Mouse (Mus musculus): Measurements from ENCODE around the gene Dnajb14. TPM values are rescaled to one million over a fixed set of nuclear protein-coding genes. Genes with fewer than 3 reads are reported as not detected.

Gene Dnajb14
- total RNA-seq (2023) = 4.6 TPM

DNA sequence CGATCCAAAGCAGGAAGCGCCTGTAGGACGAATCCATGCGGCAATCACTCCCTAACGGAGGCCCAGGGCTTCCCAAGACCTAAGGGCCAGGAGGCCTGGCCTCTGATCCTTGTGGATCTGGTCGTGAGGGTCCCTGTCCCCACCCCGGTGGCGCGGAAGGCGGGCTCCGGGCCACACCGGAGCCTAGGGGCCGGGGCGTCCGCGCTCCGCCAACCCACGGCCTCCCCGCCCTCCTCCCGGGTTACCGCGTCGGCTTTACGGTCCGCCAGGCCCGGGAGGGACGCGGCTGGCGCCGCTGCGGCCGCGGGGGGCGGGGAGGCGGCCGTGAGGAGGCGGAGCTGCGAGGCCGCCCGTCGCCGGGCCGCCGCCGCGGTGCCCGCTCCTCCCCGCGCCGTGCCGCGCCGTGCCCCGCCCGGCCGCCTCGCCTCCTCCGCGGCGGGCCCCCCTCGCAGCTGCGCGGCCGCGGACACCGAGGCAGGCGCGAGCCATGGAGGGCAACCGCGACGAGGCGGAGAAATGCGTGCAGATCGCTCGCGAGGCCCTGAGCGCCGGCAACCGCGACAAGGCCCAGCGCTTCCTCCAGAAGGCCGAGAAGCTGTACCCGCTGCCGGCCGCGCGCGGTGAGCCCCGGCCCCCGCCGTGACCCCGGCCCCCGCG, at the start of gene Dnajb14:
TSS of gene Dnajb14 (plus strand) at position 239 of the 657 bp plus-strand sequence.

DNA sequence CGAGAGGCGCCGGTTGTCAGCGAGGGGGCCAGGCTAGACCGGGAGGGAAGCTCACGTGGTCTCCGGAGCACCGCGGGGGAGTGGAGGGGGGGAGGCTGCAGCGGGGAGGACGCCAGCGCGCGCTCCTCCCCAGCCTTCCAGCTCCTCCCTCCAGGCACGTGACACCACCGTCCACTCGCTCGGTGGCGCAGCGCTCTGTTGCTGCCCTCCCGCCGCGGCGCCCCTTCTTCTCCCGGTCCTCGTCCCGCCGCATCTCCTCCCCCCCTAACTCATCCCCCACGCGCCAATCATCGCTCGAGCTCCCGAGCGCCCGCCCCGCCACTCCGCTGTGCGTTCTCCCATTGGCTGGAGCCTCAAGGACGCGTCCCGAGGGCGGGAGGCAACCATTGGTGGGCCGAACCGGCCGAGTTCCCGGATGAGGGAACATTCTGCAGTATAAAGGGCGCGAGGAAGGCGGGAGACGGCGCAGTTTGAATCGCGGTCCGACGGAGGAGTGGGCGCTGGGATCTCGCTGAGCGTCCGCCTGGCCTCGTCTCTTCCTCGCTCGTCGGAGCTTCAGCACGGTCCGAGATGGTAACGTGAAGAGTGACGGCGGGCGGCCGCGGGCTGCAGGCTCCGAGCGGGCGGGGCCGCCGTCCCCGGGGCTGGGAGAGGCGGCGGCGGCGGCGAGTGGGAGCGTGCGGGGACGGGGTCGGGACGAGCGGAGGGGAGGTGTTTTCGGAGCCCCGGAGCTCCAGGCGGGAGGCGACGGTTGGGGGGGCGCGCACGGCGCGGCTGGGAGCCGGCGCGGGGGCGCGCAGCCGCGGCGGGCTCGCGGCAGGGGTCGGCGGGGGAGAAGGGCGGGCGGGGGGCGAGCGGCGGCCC, 3.1 kb upstream of the Dnajb14 start, which contains the start of gene H2afz:
TSS of gene H2afz (plus strand) at position 364 of the 864 bp plus-strand sequence.

DNA sequence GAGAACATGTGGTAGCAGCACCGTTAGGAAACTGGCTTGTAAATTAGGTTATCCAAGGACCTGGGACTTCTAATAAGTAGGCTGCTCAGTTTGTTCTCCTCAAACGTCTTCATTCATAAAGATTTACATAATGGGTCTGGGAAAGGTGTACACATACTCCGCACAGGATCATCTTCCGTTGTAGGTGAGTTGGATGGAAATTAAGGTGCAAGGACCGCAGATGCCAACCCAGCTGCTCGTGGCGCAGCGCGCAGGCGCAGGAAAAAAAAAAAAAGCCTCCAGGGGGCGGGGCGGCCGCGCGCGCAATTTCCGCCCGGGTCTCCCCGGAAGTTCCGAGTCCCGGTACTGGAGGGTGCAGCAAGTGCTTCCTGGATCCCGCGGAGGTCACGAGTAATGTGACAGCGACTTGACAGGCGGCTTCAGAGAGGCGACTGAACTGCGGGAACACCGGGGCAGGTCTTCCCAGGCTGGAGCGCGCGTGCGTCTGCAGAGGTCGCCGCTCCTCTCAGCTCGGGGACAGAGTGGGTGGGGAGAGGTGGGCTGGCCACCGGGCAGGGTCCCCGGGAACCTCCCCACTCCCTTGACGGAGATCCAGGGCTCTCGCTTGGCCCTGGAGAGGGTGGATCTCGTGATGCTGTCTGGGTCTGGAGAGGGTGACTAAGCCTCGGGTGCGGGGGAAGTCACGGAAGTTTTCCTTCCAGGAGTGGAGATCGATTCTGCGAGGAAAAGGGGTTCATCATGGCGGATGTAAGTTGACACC, 50.9 kb downstream of the Dnajb14 start, which contains the start of gene Lamtor3:
TSS of gene Lamtor3 (plus strand) at position 335 of the 760 bp plus-strand sequence.

Other genes with a start within 250 kb of the Dnajb14 start
- not detected for gene Ddit4l, start 246.1 kb upstream of the Dnajb14 start, total RNA-seq (2023)
- gene Gm21962, start 196.2 kb upstream of the Dnajb14 start, total RNA-seq (2023) = not detected
- 219 TPM for gene H2afz, start 3.2 kb upstream of the Dnajb14 start, total RNA-seq (2023)
- gene Lamtor3, start 50.8 kb downstream of the Dnajb14 start, total RNA-seq (2023) = 53.8 TPM
- 47.2 TPM for gene Dapp1, start 113.9 kb downstream of the Dnajb14 start, total RNA-seq (2023)
- gene 1110002E22Rik, start 197.4 kb downstream of the Dnajb14 start, total RNA-seq (2023) = not detected
- not detected for gene Gm5105, start 199.7 kb downstream of the Dnajb14 start, total RNA-seq (2023)

All from CD4-positive naive resting alpha-beta T cell, adult 76 days (primary cell).